Mouse (Mus musculus) bone marrow, adult 2 months (tissue): ENCODE results near the gene Sptbn4.

ENCODE experiments used
- CTCF ChIP-seq: fragments of 200-500 bp; IDR thresholded peaks from 2 replicates; pipeline ENCODE4 v1.5.1; 2011; ENCODE audit warnings: low read length, control low read depth; ENCODE audit not compliant: control insufficient read depth, insufficient read depth
- POLR2A ChIP-seq: fragments of 200-500 bp; IDR thresholded peaks from 2 replicates; pipeline ENCODE4 v1.6.1; 2011; ENCODE audit warnings: low read depth, mild to moderate bottlenecking, control low read depth, low read length, borderline replicate concordance; ENCODE audit not compliant: control insufficient read depth

DNA sequence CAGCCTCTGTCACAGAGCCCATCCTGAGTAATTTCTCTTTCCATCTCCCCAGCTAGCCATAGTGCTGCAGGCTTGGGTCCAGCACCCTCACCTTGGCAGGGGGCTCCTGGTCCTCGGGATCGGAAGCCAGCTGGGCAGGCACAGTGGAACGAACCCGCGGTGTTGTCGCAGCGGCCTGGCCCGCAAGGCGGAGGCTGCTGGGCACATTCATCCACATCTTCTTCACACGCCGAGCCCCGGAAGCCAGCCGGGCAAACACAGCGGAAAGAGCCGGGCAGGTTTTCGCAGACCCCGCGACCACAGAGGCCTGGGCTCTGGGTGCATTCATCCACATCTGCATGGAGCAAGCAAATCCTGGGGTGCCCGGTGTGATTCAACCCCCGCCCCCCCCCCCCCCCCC lies 122.6 kb downstream of the Sptbn4 start:
- no peak for TF ChIP-seq CTCF
- TF ChIP-seq POLR2A, result no peak
